Mouse (Mus musculus) macrophage (primary cell): ENCODE data around the gene Vmn1r54. TPM values are rescaled to one million over a fixed set of nuclear protein-coding genes. Genes with fewer than 3 reads are reported as not detected.
"Not testable (repeated sequence)": the region's sequence is repeated elsewhere in the genome, so short reads cannot be mapped to it uniquely, and the experiment has no call there.

Experiments used
- H3K27ac ChIP-seq: fragments of 350-480 bp; formaldehyde crosslinking; 2 replicates; pipeline ENCODE4 v1.9.0; 2021
- H3K36me3 ChIP-seq: fragments of 350-480 bp; formaldehyde crosslinking; 2 replicates; pipeline ENCODE4 v1.9.0; 2021; ENCODE audit errors: inconsistent target
- H3K4me3 ChIP-seq: fragments of 350-480 bp; formaldehyde crosslinking; 2 replicates; pipeline ENCODE4 v1.9.0; 2021; ENCODE audit errors: inconsistent target
- H3K79me2 ChIP-seq: fragments of 350-480 bp; formaldehyde crosslinking; 2 replicates; pipeline ENCODE4 v1.9.0; 2021; ENCODE audit errors: inconsistent target
- WGBS: methylation state at CpG from one replicate; pipeline ENCODE4 v1.1.7; 2026; ENCODE audit warnings: inconsistent platforms; ENCODE audit not compliant: missing documents; 5-methylcytosine and 5-hydroxymethylcytosine counted together
- polyA plus RNA-seq: library from polyadenylated mRNA; stranded (reverse); fragments of 250-400 nt; gene quantifications from 3 replicates; pipeline ENCODE4 v1.2.4, GENCODE M21; 2018; ENCODE audit warnings: inconsistent platforms
- total RNA-seq, 78 experiments: library from RNA; depleted of rRNA; stranded (reverse); fragments of 250-400 nt; gene quantifications; 1 replicate in 9 of 78; 2 replicates in 24 of 78; 3 replicates in 43 of 78; 4 replicates in 2 of 78; pipeline ENCODE4 v1.2.4; 2018; ENCODE audit warnings: inconsistent platforms in 56 of 78

Gene Vmn1r54
- not detected for total RNA-seq (2018; cell fraction: chromatin; rRNA removed)
- not detected for total RNA-seq (2018; cell fraction: cytosol; rRNA removed)
- total RNA-seq (2018; cell fraction: nucleus; rRNA removed): not detected
- polyA plus RNA-seq: not detected in 3 replicates

GRCm38 (mm10) chr6:90246000-90246399, at the start of gene Vmn1r54:
TSS of gene Vmn1r54 (plus strand) at chr6:90246300.
- WGBS: 77% methylated on average over 1 of the region's 1 CpGs
- H3K36me3 ChIP-seq: no peaks in the 10 kb centered on the region
- H3K79me2 ChIP-seq: no peaks in the 10 kb centered on the region
- H3K4me3 ChIP-seq: no peak within 1 kb of the TSS
- no peak within 1 kb of the TSS for H3K27ac ChIP-seq

- WGBS: no CpG with 5 or more reads among the region's 2 CpGs
- not testable (repeated sequence) for H3K4me3 ChIP-seq
Measured at GRCm38 (mm10) chr6:90202493-90202892, 43.6 kb upstream of the Vmn1r54 start, which contains the start of gene V1ra8. TSS of gene V1ra8 (plus strand) at chr6:90202793.

GRCm38 (mm10) chr6:90224338-90224737, 21.8 kb upstream of the Vmn1r54 start, which contains the start of gene Vmn1r53:
TSS of gene Vmn1r53 (minus strand) at chr6:90224438.
- H3K4me3 ChIP-seq: no peak within 1 kb of the TSS
- no peaks in the 10 kb centered on the region for H3K36me3 ChIP-seq
- H3K79me2 ChIP-seq: no peaks in the 10 kb centered on the region
- H3K27ac ChIP-seq: no peak within 1 kb of the TSS
- 100% methylated on average over 1 of the region's 1 CpGs for WGBS

More at GRCm38 (mm10) chr6:90202493-90202892, 43.6 kb upstream of the Vmn1r54 start, which contains the start of gene V1ra8:
- not testable (repeated sequence) for H3K36me3 ChIP-seq, H3K27ac ChIP-seq, H3K79me2 ChIP-seq

GRCm38 (mm10) chr6:90232114-90232513, 14.0 kb upstream of the Vmn1r54 start:
- H3K36me3 ChIP-seq, H3K79me2 ChIP-seq, H3K4me3 ChIP-seq, H3K27ac ChIP-seq: not testable (repeated sequence)
- 77% methylated on average over 3 of the region's 4 CpGs for WGBS

GRCm38 (mm10) chr6:90232681-90233080, 13.4 kb upstream of the Vmn1r54 start:
- H3K36me3 ChIP-seq: no peaks in the 10 kb centered on the region
- no peak overlapping the region for H3K27ac ChIP-seq
- WGBS: 55% methylated on average over 27 of the region's 27 CpGs
- H3K4me3 ChIP-seq: no peak overlapping the region
- no peaks in the 10 kb centered on the region for H3K79me2 ChIP-seq

GRCm38 (mm10) chr6:90244019-90244418, 2.1 kb upstream of the Vmn1r54 start:
- H3K36me3 ChIP-seq: no peaks in the 10 kb centered on the region
- WGBS: 77% methylated on average over 3 of the region's 3 CpGs

GRCm38 (mm10) chr6:90288265-90288664, 42.2 kb downstream of the Vmn1r54 start:
- Histone ChIP-seq H3K79me2 (no peaks in the 10 kb centered on the region), H3K27ac (no peak overlapping the region), H3K4me3 (no peak overlapping the region), H3K36me3 (no peaks in the 10 kb centered on the region)
- 52% methylated on average over 12 of the region's 12 CpGs for WGBS

More at GRCm38 (mm10) chr6:90244019-90244418, 2.1 kb upstream of the Vmn1r54 start:
- Histone ChIP-seq H3K27ac (no peak overlapping the region), H3K79me2 (no peaks in the 10 kb centered on the region), H3K4me3 (no peak overlapping the region)

GRCm38 (mm10) chr6:90300919-90301318, 54.8 kb downstream of the Vmn1r54 start, which contains the start of gene BC048671:
TSS of gene BC048671 (plus strand) at chr6:90301219.
- no peaks in the 10 kb centered on the region for H3K79me2 ChIP-seq
- no peak within 1 kb of the TSS for H3K4me3 ChIP-seq
- no peaks in the 10 kb centered on the region for H3K36me3 ChIP-seq
- 100% methylated on average over 1 of the region's 1 CpGs for WGBS
- H3K27ac ChIP-seq: no peak within 1 kb of the TSS

- 89% methylated on average over 6 of the region's 6 CpGs for WGBS
- Histone ChIP-seq H3K79me2 (no peaks in the 10 kb centered on the region), H3K4me3 (no peak overlapping the region), H3K27ac (no peak overlapping the region), H3K36me3 (no peaks in the 10 kb centered on the region)
Measured at GRCm38 (mm10) chr6:90306315-90306975, 60.3 kb downstream of the Vmn1r54 start.

GRCm38 (mm10) chr6:90308839-90309778, 63.0 kb downstream of the Vmn1r54 start:
- no peak overlapping the region for H3K27ac ChIP-seq
- no peaks in the 10 kb centered on the region for H3K36me3 ChIP-seq
- H3K4me3 ChIP-seq: no peak overlapping the region
- H3K79me2 ChIP-seq: no peaks in the 10 kb centered on the region
- 90% methylated on average over 64 of the region's 87 CpGs for WGBS

GRCm38 (mm10) chr6:90315961-90316360, 69.9 kb downstream of the Vmn1r54 start:
- Histone ChIP-seq H3K4me3 (no peak overlapping the region), H3K36me3 (no peaks in the 10 kb centered on the region), H3K27ac (no peak overlapping the region), H3K79me2 (no peaks in the 10 kb centered on the region)
- WGBS: 86% methylated on average over 5 of the region's 5 CpGs

- 80% methylated on average over 2 of the region's 2 CpGs for WGBS
- no peak overlapping the region for H3K27ac ChIP-seq
- H3K4me3 ChIP-seq: no peak overlapping the region
- H3K36me3 ChIP-seq: no peaks in the 10 kb centered on the region
- no peaks in the 10 kb centered on the region for H3K79me2 ChIP-seq
Measured at GRCm38 (mm10) chr6:90317510-90318258, 71.6 kb downstream of the Vmn1r54 start.

GRCm38 (mm10) chr6:90319019-90319418, 72.9 kb downstream of the Vmn1r54 start:
- no peak overlapping the region for H3K27ac ChIP-seq
- no peaks in the 10 kb centered on the region for H3K36me3 ChIP-seq
- no peak overlapping the region for H3K4me3 ChIP-seq
- 89% methylated on average over 2 of the region's 2 CpGs for WGBS
- H3K79me2 ChIP-seq: no peaks in the 10 kb centered on the region
